Mouse (Mus musculus) liver, adult 2 months (tissue): ENCODE data around the gene Ndufaf7.

Experiments used
- CTCF ChIP-seq: fragments of 200-500 bp; IDR thresholded peaks from 2 replicates; pipeline ENCODE4 v1.5.1; 2011; ENCODE audit warnings: low read depth, low read length, control low read depth
- POLR2A ChIP-seq: fragments of 200-500 bp; IDR thresholded peaks from 2 replicates; pipeline ENCODE4 v1.6.1; 2011; ENCODE audit warnings: low read length, control low read depth; ENCODE audit not compliant: insufficient read depth; ENCODE audit errors: extremely low read depth

- TF ChIP-seq CTCF (no peak), POLR2A (no peak)
Observed at GRCm38 (mm10) chr17:78942579-78942978, 5.6 kb downstream of the Ndufaf7 start.
